Mouse (Mus musculus) neural tube, embryonic 12.5 days (tissue): ENCODE measurements around the gene Agap1. TPM values are rescaled to one million over a fixed set of nuclear protein-coding genes. Genes with fewer than 3 reads are reported as not detected.

ENCODE experiments used
- ATAC-seq: fragments of 200-750 bp; cut with Nextera tagmentation; 2 replicates; pipeline ENCODE4 v1.8.0; 2017; ENCODE audit warnings: low read depth, mild to moderate bottlenecking, moderate TSS enrichment, moderate library complexity; ENCODE audit not compliant: low FRiP score
- H3K27ac ChIP-seq: fragments of 300-500 bp; sonication (generic); 2 replicates; pipeline ENCODE4 v1.5.1; 2016
- H3K27me3 ChIP-seq: fragments of 300-500 bp; sonication (generic); replicated peaks from 2 replicates; pipeline ENCODE4 v1.6.1; 2016; ENCODE audit warnings: mild to moderate bottlenecking
- H3K36me3 ChIP-seq: fragments of 300-500 bp; sonication (generic); 2 replicates; pipeline ENCODE4 v1.6.1; 2016; ENCODE audit warnings: mild to moderate bottlenecking
- H3K4me1 ChIP-seq: fragments of 300-500 bp; sonication (generic); 2 replicates; pipeline ENCODE4 v1.6.1; 2016
- H3K4me2 ChIP-seq: fragments of 300-500 bp; sonication (generic); replicated peaks from 2 replicates; pipeline ENCODE4 v1.6.1; 2016; ENCODE audit warnings: mild to moderate bottlenecking
- H3K4me3 ChIP-seq: fragments of 300-500 bp; sonication (generic); 2 replicates; pipeline ENCODE4 v1.5.1; 2016
- H3K9ac ChIP-seq: fragments of 300-500 bp; sonication (generic); 2 replicates; pipeline ENCODE4 v1.6.1; 2016; ENCODE audit warnings: mild to moderate bottlenecking
- H3K9me3 ChIP-seq: fragments of 300-500 bp; sonication (generic); 2 replicates; pipeline ENCODE4 v1.6.1; 2016; ENCODE audit warnings: mild to moderate bottlenecking
- WGBS: fragments of 180-500 bp; shearing (Covaris S2); methylation state at CpG from one replicate; pipeline ENCODE4 v1.1.7; 2016; 5-methylcytosine and 5-hydroxymethylcytosine counted together
- polyA plus RNA-seq: library from polyadenylated mRNA; unstranded; fragments of >200 nt; fragmentation: Nextera tagmentation; extraction: Ambion mirVana; gene quantifications from 2 replicates; pipeline ENCODE4 v1.2.1, GENCODE M21; 2016

Agap1 gene
- polyA plus RNA-seq, 1 experiment from 2014 or later: 76.1 TPM

GRCm38 (mm10) chr1:89463138-89463537, 8.5 kb downstream of the Agap1 start:
- no peak overlapping the region for H3K4me3 ChIP-seq
- H3K4me1 ChIP-seq: peaks cover 48% of the 10 kb centered on the region
- WGBS: 64% methylated on average over 8 of the region's 8 CpGs

GRCm38 (mm10) chr1:89465417-89466002, 10.9 kb downstream of the Agap1 start:
- no peaks in the 10 kb centered on the region for H3K9me3 ChIP-seq
- no peak for ATAC-seq
- H3K4me1 ChIP-seq: peaks cover 57% of the 10 kb centered on the region
- no peaks in the 10 kb centered on the region for H3K36me3 ChIP-seq
- no peaks in the 10 kb centered on the region for H3K27me3 ChIP-seq
- no peak overlapping the region for H3K4me2 ChIP-seq
- no peak overlapping the region for H3K27ac ChIP-seq
- no peak overlapping the region for H3K9ac ChIP-seq
- H3K4me3 ChIP-seq: no peak overlapping the region
- 15% methylated on average over 5 of the region's 5 CpGs for WGBS

More at GRCm38 (mm10) chr1:89463138-89463537, 8.5 kb downstream of the Agap1 start:
- H3K36me3 ChIP-seq: peaks cover 3% of the 10 kb centered on the region
- H3K9me3 ChIP-seq: 0 out of 2 replicates have a peak, but pooled peaks cover 4% of the 10 kb centered on the region
- H3K4me2 ChIP-seq: no peak overlapping the region
- H3K9ac ChIP-seq: no peak overlapping the region
- no peak overlapping the region for H3K27ac ChIP-seq
- ATAC-seq: no peak
- H3K27me3 ChIP-seq: no peaks in the 10 kb centered on the region

- WGBS: 24% methylated on average over 6 of the region's 6 CpGs
- 0 out of 2 replicates have a peak, but pooled peaks have one; percentile 4 for ATAC-seq
- Histone ChIP-seq H3K27me3 (no peaks in the 10 kb centered on the region), H3K36me3 (no peaks in the 10 kb centered on the region), H3K4me2 (peak overlapping the region; percentile 25), H3K4me1 (peaks cover 57% of the 10 kb centered on the region), H3K27ac (no peak overlapping the region), H3K9me3 (no peaks in the 10 kb centered on the region), H3K4me3 (no peak overlapping the region), H3K9ac (no peak overlapping the region)
Observed at GRCm38 (mm10) chr1:89467321-89468069, 12.9 kb downstream of the Agap1 start.

GRCm38 (mm10) chr1:89468141-89468540, 13.5 kb downstream of the Agap1 start:
- Histone ChIP-seq H3K36me3 (no peaks in the 10 kb centered on the region), H3K4me3 (no peak overlapping the region), H3K9ac (no peak overlapping the region), H3K4me1 (peaks cover 57% of the 10 kb centered on the region), H3K9me3 (no peaks in the 10 kb centered on the region), H3K27ac (no peak overlapping the region), H3K27me3 (no peaks in the 10 kb centered on the region), H3K4me2 (peak overlapping the region; percentile 25)
- no peak for ATAC-seq
- 64% methylated on average over 3 of the region's 3 CpGs for WGBS

- Histone ChIP-seq H3K36me3 (no peaks in the 10 kb centered on the region), H3K4me3 (no peak overlapping the region), H3K4me2 (no peak overlapping the region), H3K9ac (no peak overlapping the region), H3K4me1 (peaks cover 54% of the 10 kb centered on the region), H3K27me3 (no peaks in the 10 kb centered on the region), H3K27ac (no peak overlapping the region), H3K9me3 (no peaks in the 10 kb centered on the region)
- no peak for ATAC-seq
- 73% methylated on average over 4 of the region's 4 CpGs for WGBS
Observed at GRCm38 (mm10) chr1:89471430-89471829, 16.8 kb downstream of the Agap1 start.

- no peaks in the 10 kb centered on the region for H3K27me3 ChIP-seq
- 84% methylated on average over 9 of the region's 9 CpGs for WGBS
- no peak overlapping the region for H3K4me3 ChIP-seq
- H3K4me1 ChIP-seq: peaks cover 51% of the 10 kb centered on the region
- no peak overlapping the region for H3K9ac ChIP-seq
- H3K4me2 ChIP-seq: no peak overlapping the region
- no peaks in the 10 kb centered on the region for H3K9me3 ChIP-seq
- no peaks in the 10 kb centered on the region for H3K36me3 ChIP-seq
- ATAC-seq: no peak
- H3K27ac ChIP-seq: no peak overlapping the region
Observed at GRCm38 (mm10) chr1:89471891-89472290, 17.3 kb downstream of the Agap1 start.

- Histone ChIP-seq H3K4me3 (no peak overlapping the region), H3K4me2 (no peak overlapping the region), H3K9me3 (no peaks in the 10 kb centered on the region), H3K9ac (no peak overlapping the region), H3K36me3 (no peaks in the 10 kb centered on the region), H3K27me3 (no peaks in the 10 kb centered on the region), H3K4me1 (peaks cover 34% of the 10 kb centered on the region), H3K27ac (no peak overlapping the region)
- 89% methylated on average over 5 of the region's 5 CpGs for WGBS
- ATAC-seq: no peak
Observed at GRCm38 (mm10) chr1:89473946-89474345, 19.3 kb downstream of the Agap1 start.

- H3K4me1 ChIP-seq: peaks cover 32% of the 10 kb centered on the region; the same call in 1 of the 2 replicates
- H3K27me3 ChIP-seq: no peaks in the 10 kb centered on the region
- H3K9ac ChIP-seq: no peak overlapping the region
- no peak overlapping the region for H3K4me2 ChIP-seq
- ATAC-seq: no peak
- H3K36me3 ChIP-seq: no peaks in the 10 kb centered on the region
- no peaks in the 10 kb centered on the region for H3K9me3 ChIP-seq
- no peak overlapping the region for H3K4me3 ChIP-seq
- no peak overlapping the region for H3K27ac ChIP-seq
- 73% methylated on average over 9 of the region's 9 CpGs for WGBS
Observed at GRCm38 (mm10) chr1:89474853-89475252, 20.2 kb downstream of the Agap1 start.

GRCm38 (mm10) chr1:89477033-89477432, 22.4 kb downstream of the Agap1 start:
- Histone ChIP-seq H3K4me1 (peaks cover 35% of the 10 kb centered on the region), H3K27me3 (no peaks in the 10 kb centered on the region), H3K27ac (no peak overlapping the region), H3K36me3 (no peaks in the 10 kb centered on the region), H3K9me3 (no peaks in the 10 kb centered on the region), H3K4me3 (no peak overlapping the region), H3K4me2 (no peak overlapping the region), H3K9ac (no peak overlapping the region)
- 92% methylated on average over 5 of the region's 5 CpGs for WGBS
- ATAC-seq: no peak

GRCm38 (mm10) chr1:89478571-89479460, 24.2 kb downstream of the Agap1 start:
- Histone ChIP-seq H3K4me2 (no peak overlapping the region), H3K4me3 (no peak overlapping the region), H3K4me1 (peaks cover 46% of the 10 kb centered on the region), H3K27me3 (no peaks in the 10 kb centered on the region), H3K9ac (no peak overlapping the region), H3K36me3 (no peaks in the 10 kb centered on the region), H3K9me3 (no peaks in the 10 kb centered on the region), H3K27ac (no peak overlapping the region)
- 90% methylated on average over 4 of the region's 4 CpGs for WGBS
- ATAC-seq: no peak

- no peak overlapping the region for H3K9ac ChIP-seq
- H3K36me3 ChIP-seq: no peaks in the 10 kb centered on the region
- H3K4me3 ChIP-seq: no peak overlapping the region
- no peaks in the 10 kb centered on the region for H3K9me3 ChIP-seq
- no peaks in the 10 kb centered on the region for H3K27me3 ChIP-seq
- H3K4me1 ChIP-seq: peaks cover 35% of the 10 kb centered on the region
- no peak overlapping the region for H3K27ac ChIP-seq
- WGBS: 76% methylated on average over 9 of the region's 9 CpGs
- no peak for ATAC-seq
- H3K4me2 ChIP-seq: no peak overlapping the region
Observed at GRCm38 (mm10) chr1:89481154-89481553, 26.5 kb downstream of the Agap1 start.

- ATAC-seq: no peak
- no peak overlapping the region for H3K27ac ChIP-seq
- H3K9me3 ChIP-seq: no peaks in the 10 kb centered on the region
- H3K4me2 ChIP-seq: no peak overlapping the region
- no peaks in the 10 kb centered on the region for H3K36me3 ChIP-seq
- no peak overlapping the region for H3K4me3 ChIP-seq
- peaks cover 34% of the 10 kb centered on the region for H3K4me1 ChIP-seq
- no peaks in the 10 kb centered on the region for H3K27me3 ChIP-seq
- 64% methylated on average over 5 of the region's 5 CpGs for WGBS
- no peak overlapping the region for H3K9ac ChIP-seq
Observed at GRCm38 (mm10) chr1:89482812-89483211, 28.2 kb downstream of the Agap1 start.
